Mouse (Mus musculus) cerebellum, adult 9-10 months (tissue): ENCODE results near the gene Kifc1.
A peak's percentile ranks its signal among the peaks of the same experiment; 100 is the strongest.
"Not testable (repeated sequence)": the region's sequence is repeated elsewhere in the genome, so short reads cannot be mapped to it uniquely, and the experiment has no call there.

Experiments used
- DNase-seq: peaks from one replicate; pipeline ENCODE4 v3.0.0; 2022

Kifc1 gene

GRCm38 (mm10) chr17:33901653-33902052, 11.2 kb upstream of the Kifc1 start:
- DNase-seq, result no peak

- DNase-seq, result no peak
Measured at GRCm38 (mm10) chr17:33900989-33901314, 10.5 kb upstream of the Kifc1 start.

DNA sequence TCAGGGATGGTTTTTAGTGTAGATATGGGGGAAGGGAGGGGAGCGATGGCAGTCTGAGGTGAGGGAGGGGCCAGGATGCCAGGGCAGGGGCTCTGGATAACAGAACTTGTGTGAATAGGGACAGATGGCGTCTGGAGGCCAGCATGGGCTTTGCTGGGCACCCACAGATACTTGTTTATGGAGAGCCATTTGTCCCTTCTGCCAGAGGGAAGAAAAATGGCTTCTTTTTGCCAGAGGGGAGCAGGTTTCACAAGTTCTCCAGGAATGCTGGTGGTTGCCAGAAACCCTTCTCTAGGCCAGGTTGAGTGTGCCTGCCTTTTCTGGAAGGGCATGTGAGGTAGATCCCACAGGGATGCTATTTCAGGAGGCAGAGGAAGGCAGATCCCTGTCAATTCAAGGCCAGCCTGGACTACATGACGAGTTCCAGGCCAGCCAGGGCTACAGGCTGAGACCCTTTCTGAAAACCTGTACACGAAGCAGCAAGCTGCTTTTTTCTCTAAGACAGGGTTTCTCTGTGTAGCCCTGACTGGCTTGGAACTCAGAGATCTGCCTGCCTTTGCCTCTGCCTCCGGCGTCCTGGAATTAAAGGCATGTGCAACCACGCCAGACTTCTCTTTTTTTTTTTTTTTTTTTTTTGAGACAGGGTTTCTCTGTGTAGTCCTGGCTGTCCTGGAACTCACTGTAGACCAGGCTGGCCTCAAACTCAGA, 10.0 kb upstream of the Kifc1 start:
- DNase-seq, result no peak

DNA sequence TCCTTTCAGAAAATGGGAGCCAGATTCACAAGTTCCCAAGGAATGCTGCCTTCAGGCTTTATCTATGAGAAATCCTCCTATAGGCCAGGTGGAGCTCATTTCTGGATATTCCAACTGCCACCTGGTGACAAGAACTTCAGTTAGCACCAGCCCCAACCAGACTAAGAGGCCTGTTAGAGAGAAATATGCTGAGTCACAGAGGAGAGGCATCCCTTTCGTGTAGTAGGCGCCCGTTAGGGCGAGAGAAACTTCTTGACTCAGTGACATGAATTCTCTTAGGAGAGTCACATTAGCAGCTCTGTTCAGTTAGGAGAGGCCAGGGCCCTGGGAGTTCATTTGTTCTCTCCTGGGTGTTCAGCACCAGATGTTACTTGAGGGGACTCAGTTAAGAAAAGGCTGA, 9.2 kb upstream of the Kifc1 start:
- no peak for DNase-seq

GRCm38 (mm10) chr17:33898193-33898592, 7.7 kb upstream of the Kifc1 start:
- DNase-seq, result not testable (repeated sequence)

DNA sequence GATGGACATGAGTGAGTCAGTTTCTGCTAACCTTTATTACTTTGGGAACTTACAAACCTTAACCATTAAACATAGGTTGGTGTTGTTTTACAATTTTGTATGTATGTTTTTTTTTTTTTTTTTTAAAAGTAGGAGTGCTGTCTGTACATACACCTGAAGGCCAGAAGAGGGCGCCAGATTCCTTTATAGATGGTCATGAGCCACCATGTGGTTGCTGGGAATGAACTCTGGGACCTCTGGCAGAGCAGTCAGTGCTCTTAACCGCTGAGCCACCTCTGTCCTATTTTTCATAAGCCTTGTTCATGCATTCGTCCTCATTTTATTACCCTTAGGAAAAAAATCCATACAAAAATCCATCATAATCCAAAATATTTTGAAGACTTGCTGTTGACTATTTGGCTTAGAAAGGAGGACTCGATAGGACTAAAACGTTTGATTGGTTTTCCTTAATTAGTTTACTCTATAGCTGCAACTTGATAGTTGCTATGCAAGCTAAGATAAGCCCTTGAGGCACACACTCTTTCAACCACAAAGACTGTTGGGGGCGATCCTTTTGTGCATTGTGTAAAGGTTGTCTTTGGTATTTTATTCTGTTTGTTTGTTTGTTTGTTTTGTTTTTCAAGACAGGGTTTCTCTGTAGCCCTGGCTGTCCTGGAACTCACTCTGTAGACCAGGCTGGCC, 6.8 kb upstream of the Kifc1 start:
- DNase-seq, result no peak

- not testable (repeated sequence) for DNase-seq
Measured at GRCm38 (mm10) chr17:33893011-33893410, 2.5 kb upstream of the Kifc1 start.

DNA sequence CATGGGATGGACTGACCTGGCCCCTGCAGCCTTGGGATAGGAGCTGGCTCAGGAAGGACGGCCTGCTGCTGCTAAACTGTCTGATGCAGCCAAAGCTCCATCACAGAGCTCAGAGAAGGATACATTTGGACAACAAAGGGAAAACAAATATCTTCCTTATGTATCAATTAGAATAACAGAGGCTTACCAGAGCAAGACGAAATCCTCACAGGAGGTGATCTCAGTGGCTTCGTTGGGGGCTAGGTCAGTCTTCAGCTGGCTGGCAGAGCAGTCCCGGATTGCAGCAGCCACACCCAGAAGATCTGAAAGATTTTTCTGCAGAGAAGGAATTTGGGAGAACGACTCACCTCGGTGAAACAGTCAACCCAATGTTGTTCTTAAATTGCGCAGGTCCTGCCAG, 2.0 kb upstream of the Kifc1 start:
- no peak for DNase-seq

- DNase-seq, result peak; percentile 51
Measured at GRCm38 (mm10) chr17:33891892-33892291, 1.4 kb upstream of the Kifc1 start.

GRCm38 (mm10) chr17:33891357-33891756, 896 bp upstream of the Kifc1 start:
- peak; percentile 58 for DNase-seq

DNA sequence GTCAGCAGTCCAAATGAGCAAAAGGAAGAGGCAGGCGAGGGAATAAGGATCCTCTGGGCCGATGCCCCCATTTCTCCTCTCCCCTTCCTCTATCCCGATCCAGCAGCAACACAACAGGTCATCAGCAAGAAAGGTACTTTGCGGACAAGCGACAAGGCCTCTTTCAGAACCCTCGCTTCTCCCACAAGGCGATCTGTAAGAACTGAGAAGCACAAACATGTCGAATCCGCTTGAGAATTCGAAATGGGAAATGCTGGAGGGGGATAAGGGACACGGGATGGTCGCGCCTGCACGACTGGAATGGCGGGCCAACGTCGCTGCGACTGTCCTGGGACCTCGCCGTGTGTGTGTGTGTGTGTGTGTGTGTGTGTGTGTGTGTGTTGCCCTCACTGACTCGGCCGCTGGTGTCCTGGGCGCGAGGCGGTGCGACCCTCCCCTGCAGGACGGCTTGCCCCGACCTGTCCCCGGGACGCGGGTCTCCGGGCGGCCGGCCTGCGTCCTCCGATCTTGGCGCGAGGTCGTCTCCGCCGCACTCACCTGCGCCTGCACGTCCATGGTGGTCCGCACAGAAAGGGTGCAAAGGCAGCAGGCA, 424 bp downstream of the Kifc1 start:
- DNase-seq, result peak; percentile 48

- DNase-seq, result not testable (repeated sequence)
Measured at GRCm38 (mm10) chr17:33888230-33888629, 2.2 kb downstream of the Kifc1 start.

DNA sequence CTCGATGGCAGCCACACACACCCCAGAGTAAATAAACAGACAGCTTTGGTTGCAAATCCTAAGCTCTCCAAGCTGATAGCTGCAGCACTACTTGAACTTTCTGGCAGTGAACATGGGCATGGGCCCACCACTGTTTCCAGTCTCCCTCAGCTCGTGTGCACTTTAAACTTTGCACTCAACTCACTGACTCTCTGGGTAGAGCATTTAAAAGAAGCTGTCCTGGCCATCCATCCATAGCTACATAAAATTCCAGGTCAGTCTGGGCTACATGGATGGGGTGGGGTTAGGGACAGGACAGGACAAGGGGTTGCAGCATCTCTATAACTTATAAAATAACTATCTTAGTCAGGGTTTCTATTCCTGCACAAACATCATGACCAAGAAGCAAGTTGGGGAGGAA, 2.7 kb downstream of the Kifc1 start:
- DNase-seq, result not testable (repeated sequence)

DNA sequence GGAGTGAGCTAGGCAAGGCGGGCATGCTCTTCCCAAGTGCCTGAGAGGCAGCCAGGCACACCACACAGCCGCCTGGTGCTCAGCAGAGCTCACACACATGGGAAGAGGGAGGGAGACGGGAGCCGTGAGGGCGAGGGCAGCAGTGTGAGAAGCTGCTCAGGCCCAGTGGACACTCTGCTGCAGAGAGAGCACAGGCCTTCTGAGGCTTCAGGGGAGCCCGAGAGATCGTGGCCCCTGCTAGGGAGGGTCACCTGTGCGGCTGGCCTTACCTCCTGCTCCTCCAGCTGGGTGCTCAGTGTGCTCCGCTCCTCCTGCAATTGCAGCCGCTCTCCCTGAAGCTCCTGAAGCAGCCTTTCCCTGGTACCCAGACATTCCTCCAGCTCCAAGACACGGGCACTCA, 6.1 kb downstream of the Kifc1 start:
- not testable (repeated sequence) for DNase-seq

DNA sequence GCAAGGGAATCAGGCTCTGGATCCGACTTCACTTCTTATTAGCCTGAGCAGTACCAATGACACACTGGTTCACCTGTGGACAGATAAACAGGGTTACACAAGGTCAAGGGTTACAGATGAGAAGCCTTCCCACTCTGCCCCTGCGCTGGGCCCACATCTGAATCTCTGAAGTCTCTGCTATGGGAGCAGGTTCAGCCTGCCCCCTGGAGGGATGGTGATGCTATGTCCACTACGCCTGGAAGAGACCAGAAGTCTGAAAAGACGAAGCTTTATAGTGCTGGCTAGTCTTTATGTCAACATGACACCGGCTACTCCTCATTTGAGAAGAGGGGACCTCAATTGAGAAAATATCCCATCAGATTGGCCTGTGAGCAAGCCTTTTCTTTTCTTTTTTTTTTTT, 14.7 kb downstream of the Kifc1 start:
- DNase-seq, result not testable (repeated sequence)

GRCm38 (mm10) chr17:33874411-33874810, 16.1 kb downstream of the Kifc1 start:
- DNase-seq, result no peak

DNA sequence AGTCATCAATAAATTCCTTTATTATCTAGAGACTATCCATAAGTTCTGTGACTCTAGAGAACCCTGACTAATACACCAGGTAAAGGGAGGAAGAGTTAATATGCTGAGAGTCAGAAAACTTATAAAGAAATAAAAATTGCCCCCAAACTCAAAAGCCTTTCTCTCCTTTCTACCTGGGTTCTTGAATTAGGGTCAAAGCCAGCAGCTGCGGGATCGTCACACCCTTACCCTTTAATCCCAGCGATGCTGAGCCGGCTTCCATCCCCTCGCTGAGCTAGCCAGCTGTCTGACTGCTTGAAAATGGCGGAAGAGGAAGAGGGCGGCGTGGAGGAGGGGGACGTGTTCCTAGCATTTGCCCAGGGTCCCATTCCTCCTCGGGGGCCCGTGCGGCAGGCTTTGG, 16.9 kb downstream of the Kifc1 start, which contains the start of gene Gm7029:
TSS of gene Gm7029 (plus strand) at position 301 of the 400 bp plus-strand sequence.
- not testable (repeated sequence) for DNase-seq

DNA sequence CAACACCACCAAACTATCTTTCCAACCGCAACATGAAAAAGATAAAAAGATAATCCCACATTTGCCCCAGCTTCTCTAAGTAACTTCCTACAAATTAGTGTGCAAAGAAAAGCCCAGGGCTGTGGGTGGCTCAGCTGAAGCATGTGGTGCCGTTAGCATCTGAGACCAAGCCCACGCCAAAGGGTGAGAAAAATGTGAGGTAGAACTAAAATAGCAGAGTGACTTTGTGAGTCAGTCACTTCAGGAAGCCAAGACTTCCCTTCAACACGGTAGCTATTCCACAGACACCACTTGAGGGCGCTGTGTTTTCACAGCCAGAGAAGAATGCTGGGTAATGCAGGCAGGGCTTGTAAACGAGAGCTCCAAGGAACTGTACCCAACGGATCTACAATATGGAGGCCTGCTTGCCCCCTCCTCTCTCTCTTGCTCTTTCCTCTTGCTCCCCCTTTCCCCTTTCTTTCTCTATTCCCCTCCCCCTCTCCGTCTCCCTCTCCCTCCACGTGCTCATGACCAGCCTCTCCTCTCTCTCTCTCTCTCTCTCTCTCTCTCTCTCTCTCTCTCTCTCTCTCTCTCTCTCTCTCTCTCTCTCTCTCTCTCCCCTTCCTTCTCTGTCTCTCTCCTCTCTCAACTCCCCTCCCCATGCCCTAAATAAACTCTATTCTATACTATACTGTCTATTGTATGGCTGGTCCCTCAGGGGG, 25.0 kb downstream of the Kifc1 start:
- DNase-seq, result no peak

DNA sequence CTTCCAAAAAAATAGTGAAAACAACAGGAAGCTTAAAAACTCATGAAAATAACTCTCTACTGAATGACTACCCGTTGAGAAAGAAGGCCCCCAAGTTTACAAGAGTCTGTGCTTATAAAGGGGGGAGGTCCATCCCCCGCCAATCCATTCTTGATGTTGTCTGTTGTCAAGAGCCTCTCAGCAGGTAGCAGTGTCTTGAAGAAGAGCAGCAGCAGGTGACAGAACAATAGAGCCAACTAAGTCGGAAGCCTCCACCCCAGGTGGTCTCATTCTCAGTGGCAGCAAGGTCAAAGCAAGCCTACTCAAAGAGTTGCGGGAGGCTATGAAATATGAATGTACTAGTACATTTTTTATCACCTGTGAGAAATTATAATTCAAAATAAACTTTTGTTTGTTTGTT, 32.6 kb downstream of the Kifc1 start:
- no peak for DNase-seq

- no peak for DNase-seq
Measured at GRCm38 (mm10) chr17:33851331-33851730, 39.1 kb downstream of the Kifc1 start.

DNA sequence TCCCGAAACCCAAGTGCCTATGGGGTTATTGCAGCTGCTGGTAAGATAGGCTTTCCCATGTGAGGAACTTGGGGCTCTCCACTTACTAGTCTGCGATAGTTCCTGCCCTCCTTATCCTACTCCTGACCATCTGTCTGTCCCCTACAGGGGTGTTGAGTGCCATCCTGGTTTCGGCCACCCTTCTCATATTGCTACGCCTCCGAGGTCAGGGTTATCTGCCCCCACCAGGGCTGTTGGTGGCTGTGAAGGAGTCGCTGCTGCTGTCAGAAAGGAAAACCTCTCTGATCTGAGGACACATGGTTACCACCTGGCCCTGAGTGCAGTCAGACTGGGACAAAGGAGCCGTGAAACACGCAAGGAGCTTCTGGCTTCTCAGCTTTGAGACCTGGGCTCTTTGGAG, 42.3 kb downstream of the Kifc1 start:
- no peak for DNase-seq

DNA sequence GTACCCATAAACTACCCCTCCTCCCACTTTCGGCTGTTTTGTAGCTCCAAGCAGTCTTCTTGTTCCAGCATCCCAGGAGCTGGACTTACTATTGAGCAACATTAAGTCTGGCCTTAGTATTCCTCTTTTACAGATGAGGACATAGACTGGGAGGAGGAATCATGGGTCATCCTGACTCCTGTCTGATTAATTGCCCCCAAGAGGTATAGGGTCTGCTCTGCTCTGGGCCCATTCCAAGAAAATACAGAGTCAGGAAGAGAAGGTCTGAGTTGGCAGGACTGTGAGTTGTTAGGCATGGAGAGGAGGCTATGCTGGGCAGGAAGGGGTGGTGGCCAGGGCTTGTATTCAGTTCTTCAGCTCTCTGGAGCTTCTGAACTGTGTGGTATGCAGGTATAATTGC, 46.3 kb downstream of the Kifc1 start:
- no peak for DNase-seq

DNA sequence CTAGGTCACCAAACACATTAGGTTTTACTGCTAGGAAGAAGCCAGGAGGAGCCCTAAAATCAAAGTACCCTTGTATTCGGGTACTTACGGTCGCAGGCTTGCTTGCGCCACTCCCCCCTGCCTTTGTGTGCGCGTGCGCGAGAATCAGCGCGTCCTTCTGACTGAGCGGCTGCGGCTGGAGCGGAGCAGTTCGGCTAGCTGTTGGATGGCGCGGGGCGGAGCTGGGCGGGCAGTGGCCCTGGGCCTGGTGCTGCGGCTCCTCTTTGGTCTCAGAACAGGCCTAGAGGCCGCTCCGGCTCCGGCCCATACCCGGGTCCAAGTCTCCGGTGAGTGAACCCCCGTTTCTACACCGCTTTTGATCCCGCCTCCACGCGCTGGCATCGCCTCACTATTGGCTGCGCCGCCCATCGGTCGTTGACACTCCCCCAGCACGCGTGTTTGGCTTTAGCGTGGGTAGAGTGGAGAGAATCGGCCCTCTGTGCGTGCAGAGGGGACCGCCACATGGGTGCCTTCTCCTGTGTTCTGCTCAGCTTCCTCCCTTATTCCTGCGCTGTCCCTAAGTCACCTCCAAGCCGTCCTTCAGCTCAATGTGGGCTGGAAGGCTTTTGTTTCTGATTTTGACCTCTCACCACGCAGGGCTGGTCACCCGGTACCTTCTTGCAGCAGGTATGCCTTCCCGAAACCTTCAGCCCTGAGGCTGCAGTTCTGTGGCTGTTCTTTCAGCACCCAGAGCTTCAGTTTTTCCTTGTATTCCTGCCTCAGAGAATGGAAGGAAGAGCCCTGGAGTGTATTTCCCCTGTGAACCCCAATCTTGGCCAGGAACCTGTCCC, 47.3 kb downstream of the Kifc1 start, which contains the start of gene Cd320:
TSS of gene Cd320 (plus strand) at position 126 of the 830 bp plus-strand sequence.
- DNase-seq, result peak; percentile 93
